Mouse (Mus musculus): ENCODE measurements around the gene Srrm1.
A peak's percentile ranks its signal among the peaks of the same experiment; 100 is the strongest.
"Not testable (repeated sequence)": the region's sequence is repeated elsewhere in the genome, so short reads cannot be mapped to it uniquely, and the experiment has no call there.

The Srrm1 gene

DNA sequence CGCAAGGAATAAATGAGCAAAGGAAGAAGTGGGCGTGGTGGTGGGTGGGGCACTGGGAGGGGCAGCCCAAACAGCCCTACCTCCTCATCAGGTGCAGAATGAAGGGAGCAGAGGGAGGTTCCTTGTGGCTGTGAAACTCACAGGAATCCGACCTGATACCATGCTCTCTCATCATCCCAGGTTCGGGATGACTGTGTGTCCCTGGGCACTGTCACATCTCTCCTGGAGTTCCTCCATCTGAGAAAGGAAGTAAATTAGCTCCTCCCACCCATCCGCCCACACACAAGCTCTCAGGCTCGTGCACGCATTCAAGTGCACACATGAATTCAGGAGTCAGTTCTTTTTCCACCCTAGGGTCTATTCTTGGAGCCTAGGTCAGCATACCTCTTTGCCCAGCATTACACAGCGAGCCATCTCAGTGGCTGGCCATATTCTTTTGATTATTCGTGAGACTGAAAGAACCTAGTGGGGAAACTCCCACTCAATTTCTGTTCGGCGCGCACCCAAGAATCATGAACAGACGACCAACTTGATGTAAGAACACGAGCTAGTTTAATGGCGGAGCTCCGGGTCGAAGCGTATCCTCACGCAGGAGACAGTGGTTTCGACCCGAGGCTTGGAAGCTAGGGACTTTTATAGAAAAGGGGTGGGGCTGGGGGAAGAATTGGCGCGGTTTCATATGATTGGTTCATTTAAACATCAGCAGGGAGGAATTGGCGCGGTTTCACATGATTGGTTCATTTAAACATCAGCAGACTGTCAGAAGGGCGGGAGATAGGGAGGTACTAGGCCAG lies 52.7 kb downstream of the Srrm1 start:
- no peak for DNase-seq (ENCODE audit: low spot score)

DNA sequence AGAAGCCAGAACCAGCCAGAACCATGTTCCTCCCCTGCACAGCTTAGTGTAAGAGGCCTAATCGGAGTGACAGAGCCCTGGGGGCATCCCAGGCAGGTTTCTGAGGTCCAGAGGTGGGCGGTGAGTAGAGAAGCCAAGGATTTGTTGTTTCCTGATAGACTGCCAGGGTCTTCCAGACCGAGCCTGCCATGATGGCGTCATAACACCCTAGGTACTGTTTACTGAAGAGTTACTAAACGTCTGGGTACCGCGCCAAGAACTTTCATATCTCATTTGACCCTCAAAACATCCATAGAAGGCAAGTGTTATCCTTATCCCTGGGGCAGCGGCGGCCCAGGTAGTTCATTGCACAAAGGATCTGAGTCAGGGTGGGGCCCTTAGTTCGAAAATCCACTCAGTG lies 54.4 kb downstream of the Srrm1 start:
- no peak for DNase-seq (ENCODE audit: low spot score)

DNA sequence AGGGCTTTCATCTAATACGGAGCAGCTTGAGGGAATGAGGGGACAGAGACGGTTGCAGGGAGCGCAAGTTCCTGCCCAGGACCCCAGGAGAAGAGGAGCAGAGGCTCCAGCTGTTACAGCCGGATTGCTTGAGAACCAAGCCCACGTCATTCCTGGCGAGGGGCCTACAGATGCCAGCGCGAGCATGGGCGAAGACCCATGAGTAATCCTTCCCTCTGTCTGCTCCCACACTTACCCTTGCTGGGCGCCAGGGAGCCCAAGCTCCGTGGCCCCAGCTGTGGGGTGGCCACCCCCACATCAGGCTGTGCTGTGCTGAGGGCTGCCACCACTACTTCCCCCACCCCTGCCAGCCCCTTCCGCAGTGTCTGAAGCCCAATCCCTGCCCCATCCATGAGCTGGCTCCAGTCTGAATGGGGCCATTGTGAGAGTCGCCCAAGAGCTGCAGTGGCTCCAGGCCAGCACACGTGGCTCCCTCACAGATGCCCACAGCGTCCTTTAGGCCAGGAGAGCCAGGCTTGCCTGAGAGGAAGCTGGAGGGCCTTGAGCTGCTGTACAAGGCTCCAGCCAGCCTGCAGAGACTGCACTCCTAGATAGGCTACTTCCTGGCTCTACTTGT lies 55.1 kb downstream of the Srrm1 start:
- DNase-seq (ENCODE audit: low spot score): peak; percentile 66

DNA sequence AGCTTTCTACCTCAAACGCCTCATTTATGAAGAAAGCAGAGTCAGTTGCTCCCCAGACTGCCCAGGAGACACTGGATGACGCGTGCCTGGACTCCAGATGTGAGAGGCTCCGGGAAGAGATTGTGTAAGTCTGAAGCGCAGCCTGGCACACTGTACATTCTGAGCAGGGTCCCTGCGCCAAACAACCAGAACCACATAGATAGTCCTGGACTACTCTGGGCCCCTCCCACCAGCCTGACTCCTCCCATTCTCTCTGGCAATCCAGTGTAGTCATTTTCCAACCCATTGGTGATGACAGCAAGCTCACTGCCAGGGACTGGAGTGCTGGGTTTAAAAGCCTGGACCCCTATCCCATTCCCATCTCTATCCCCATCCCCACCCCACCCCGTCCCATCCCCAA lies 56.0 kb downstream of the Srrm1 start:
- DNase-seq (ENCODE audit: low spot score): no peak

DNA sequence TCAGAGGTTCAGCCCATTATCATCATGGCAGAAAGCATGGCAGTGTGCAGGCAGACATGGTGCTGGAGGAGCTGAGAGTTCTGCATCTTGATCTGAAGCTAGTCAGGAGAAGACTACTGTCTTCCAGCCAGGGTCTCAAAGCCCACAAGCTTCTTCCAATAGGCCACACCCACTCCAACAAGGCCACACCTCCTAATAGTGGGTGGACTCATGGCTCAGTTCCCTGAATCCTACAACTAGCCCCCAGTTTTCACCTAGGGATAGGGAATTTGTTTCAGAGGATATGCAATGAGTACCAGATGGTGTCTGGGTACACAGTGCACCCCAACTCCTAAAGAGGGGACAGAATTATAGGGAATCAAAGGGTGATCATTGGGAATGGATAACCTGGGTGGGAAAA lies 56.6 kb downstream of the Srrm1 start:
- DNase-seq (ENCODE audit: low spot score): no peak

DNA sequence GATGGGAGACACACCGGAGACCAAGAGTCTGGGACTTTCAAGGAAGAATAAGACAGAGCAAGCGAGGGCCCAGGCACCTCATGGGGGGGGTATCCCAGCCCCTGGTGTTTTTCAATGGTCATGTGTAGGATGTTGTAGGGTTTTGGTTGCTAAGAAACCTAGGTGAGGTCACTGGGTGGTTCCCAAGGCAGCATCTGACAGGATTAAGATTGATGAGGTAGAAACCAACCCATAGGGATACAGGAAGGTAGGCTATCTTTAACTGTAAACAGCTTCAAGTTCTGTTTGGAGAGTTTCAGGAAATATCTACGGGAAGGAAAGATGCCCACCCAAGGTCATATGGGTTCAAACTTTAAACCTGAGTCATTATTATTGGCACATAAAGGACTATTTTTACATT lies 59.3 kb downstream of the Srrm1 start:
- no peak for DNase-seq (ENCODE audit: low spot score)

DNA sequence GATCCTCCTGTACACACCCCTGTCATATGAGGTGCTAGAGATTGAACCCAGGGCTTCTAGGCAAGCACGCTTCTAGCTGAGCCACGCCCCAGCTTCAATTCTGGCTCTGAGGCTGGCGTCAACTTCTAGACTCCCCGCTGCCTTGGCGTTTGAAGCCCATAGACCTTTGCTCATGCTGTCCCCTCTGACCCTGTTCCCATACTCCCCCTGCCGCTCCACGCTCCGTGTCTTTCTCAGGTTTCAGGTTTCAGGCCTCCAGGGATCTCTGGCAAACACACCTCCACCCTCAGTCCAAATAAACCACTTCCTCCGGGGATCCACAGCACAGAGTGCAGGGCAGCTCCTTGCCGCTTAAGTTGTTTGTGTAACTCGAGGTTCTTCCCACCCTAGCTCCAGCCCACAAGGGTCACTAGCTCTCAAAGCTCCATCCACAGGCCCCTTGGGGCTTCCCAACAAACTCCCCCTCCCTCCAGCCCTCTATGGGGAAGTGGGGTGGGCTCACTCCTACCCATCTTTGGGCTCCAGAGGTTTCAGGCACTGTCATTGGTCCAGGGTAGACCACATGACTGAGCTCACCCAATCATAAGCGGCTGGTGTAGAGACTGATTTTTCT lies 60.5 kb downstream of the Srrm1 start:
- DNase-seq (ENCODE audit: low spot score): no peak

DNA sequence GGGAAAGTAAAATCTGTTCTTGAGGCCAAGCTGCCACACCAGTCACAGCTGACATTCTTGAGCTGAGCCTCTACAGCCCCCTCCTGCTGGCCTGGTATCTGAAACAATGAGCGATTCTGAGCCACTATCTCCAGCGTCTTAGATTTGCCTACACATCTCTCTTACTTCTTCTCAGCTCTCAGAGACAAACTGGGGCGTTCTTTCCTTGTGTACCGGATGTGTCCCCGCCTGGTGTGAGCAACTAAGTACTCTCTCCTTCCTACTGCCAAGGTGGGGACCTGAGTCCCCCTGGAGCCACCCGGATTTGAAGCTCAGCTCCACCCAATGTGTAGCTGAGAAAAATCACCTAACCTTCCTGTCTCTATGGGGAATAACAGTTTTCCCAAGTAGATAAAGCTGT lies 61.3 kb downstream of the Srrm1 start:
- DNase-seq (ENCODE audit: low spot score): no peak

DNA sequence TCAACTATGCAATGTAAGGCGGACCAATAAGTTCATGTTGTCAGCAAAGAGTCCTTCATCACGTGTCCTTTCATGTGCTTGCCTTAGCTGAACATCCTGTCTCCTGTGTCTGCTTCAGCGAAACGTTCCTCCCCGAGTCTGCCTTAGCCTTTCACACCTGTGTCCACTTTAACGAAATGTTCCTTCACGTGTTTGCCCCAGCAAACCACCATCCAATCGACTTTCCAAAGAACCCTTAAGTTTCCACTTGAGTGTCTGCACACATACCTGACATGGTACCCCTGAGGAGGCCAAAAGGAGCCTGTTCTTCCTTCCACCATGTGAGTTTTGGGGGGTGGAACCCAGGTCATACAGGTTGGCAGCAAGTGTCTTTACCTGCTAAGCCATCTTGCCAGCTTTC lies 61.9 kb downstream of the Srrm1 start:
- no peak for DNase-seq (ENCODE audit: low spot score)

DNA sequence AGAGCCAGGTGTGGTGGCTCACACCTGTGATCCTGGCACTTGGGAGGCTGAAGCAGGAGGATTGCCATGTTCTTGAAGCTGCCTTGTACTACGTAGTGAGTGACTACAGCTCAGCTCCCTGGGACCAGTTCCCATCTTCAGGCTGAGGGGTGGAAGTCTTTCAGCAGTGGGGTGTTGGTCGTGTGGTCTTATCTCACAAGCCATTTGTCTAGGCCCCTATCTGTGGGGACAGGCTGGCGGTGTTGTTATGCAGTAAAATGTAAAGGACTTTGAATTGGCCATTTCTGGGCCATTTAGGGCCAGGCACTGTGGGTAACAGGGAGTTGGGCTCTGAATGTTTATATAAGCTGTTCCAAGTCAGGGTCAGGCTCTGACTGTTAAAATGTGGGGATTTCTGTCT lies 65.1 kb downstream of the Srrm1 start:
- DNase-seq (ENCODE audit: low spot score): no peak

DNA sequence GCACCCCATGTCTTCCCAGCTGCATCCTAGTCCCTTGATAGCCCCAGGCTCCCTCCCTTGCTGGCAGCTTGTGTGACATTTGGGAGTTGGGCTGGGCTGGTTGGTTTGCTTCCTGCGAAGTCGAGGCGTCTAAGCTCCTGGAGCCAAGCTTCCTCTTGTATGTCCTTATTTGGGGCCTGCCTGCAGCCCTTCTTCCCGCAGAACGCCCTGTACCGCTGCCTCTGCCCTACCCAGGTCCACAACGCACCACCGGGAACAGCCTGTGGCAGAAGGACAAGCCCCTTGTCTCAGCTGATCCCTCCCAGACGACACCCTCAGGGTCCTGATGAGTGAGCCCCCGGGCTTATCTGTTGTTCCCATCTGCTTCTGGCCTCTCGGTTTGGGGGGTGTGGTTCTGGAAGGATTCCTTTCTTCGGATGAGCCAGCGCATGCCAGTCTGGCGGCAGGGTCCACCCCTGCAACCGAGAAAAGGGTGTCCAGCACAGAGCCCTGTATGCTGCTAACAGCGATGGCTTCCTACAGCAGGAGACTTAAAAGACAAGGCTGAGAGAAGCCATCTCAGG lies 66.2 kb downstream of the Srrm1 start:
- DNase-seq (ENCODE audit: low spot score): no peak

DNA sequence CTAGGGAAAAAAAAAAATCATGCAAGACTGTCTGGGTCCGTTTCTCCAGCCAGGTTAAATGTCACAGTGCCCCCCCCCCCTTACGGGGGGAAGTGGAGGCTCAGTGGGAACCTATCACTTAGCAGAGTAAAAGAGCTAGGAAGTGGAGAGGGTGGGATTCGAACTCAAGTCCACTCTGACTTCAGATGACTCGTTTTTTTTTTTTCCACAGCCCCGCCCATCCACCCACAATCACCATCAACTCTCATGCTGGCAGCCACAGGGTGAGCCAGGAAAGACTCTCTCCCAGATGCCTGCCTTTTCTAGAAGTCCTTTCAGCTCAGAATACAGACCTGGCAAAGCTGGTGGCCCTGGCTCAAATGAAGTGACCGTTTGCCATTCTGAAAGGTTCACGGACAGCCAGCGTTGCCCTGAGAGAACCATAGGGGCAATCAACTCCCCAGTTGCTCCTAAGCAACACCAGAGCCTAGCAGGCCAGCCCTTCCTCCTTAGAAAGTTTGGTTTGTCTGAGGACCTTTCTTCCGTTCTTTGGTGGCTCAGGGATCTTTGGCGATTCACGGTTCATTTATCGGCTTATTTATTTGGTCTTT lies 67.0 kb downstream of the Srrm1 start:
- DNase-seq (ENCODE audit: low spot score): no peak

DNA sequence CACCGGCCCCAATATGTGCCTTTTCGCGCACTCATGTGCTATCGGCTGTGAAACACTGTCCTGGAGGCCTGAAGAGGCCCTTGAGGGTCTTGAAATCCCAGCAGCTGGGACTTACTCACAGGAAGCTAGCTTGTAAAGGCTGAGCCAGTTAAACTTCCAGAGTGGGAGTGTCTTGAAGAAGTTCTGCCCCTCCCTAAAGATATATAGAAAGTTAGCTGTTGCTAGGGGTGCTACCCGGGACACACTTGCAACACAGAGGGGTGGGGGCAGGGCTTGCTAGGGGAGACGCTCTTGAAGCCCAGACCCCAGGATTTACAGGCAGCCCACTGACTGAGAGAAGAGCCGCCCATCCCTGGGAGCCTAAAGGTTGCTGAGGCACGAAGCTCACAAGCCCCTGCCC lies 67.7 kb downstream of the Srrm1 start:
- no peak for DNase-seq (ENCODE audit: low spot score)

DNA sequence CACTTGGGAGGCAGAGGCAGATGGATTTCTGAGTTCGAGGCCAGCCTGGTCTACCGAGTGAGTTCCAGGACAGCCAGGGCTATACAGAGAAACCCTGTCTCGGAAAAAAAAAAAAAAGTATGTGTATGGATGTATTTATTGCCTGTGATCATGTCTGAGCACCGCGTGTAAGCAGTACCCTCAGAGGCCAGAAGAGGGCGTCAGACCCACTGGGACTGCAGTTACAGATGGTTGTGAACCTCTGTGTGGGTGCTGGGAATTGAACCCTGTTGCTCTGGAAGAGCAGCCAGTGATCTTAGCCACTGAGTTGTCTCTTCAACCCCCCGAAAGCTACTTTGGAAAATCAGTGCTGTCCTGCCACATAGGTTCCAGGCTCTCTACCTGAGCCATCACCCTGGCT lies 69.2 kb downstream of the Srrm1 start:
- DNase-seq (ENCODE audit: low spot score): no peak

DNA sequence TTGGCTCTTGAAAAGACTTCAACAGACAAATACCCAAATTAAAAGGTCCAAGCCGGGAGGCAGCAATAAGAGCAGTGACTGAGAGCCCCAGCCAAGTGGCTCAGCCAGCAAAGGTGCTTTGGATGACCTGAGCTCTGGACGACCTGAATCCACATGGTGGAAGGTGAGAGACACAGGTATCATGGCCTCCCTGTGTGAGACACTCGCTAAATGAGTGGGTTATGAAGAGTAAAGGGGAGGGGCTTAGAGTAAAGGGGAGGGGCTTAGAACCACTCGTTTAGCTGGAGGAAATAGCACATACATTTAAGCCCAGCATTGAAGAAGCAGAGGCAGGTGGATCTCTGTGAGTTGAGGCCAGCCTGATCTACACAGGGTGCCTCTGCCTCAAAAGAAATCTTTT lies 69.7 kb downstream of the Srrm1 start:
- DNase-seq (ENCODE audit: low spot score): no peak

DNA sequence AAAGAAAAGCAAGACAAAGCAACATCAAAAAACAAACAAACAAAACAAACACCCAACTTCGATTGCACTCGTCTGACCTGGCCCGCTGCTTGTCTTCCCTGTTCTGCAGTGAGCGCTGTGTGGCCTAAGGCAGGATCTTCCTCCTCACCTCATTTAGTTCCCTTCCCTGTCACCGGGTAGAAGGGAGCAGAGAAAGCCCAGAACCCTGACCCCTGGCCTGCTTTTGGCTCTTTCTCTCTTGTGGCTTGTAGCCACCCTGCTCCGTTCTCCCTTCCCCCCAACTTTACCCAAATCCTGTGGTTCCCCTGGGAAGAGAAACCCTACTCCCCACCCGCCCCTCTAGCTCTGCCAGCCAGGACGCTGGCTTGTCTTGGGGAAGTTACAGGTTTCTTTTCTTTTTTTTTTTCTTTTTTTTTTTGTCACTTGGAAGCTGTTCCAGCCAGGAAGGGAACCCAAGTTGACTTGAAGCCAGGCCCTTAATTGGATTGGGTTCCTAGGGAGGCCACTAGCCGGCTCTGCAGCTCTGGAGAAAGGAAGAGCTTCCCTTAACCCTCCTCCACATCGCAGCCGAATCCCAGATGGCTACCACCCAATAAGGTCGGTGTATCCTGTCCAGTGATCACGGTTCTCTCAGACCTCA lies 70.3 kb downstream of the Srrm1 start:
- DNase-seq (ENCODE audit: low spot score): no peak

DNA sequence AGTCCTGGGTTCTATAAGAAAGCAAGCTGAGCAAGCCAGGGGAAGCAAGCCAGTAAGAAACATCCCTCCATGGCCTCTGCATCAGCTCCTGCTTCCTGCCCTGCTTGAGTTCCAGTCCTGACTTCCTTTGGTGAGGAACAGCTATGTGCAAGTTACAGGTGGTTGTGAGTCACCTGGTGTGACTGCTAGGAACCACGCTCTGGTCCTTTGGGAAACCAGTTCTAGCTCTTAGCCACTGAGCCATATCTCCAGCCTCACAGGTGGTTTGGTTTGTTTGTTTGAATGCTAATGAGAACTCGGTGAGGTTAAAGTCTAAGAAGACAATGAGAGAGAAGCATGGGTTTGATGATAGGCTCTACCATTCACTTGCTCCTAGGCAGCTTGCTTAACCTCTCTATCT lies 73.1 kb downstream of the Srrm1 start:
- DNase-seq (ENCODE audit: low spot score): not testable (repeated sequence)

DNA sequence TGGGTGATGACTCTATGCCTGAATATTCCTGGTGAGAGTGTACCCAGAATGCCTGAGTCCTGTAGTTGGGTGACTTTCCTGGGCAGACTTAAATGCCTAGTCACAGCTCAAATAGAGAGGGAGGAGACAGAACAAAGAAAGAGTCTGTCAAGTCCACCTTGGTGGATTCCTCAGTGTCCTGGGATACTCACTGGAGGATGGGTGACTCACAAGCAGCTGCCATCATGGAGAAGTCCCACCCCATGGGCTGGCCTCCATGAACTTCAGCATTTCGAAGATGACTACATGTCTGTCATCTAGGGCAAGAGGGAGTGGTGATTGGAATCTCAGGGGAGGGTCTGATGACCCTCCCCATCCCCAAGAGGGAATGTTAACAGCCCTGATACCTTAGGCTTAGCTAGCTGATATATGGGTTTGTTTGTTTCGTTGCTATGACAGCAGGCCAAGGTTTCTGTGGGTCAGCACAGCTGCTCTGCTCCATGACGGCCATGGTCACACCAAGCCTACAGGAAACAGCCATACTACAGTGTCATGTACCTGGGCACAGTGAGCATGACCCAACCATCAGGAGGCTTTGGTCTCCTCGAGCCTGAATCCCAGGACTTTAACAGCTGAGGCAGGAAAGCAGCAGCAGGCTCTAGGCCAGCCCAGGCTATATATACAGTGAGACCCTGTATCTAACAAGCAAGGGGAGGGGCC lies 76.3 kb downstream of the Srrm1 start:
- no peak for DNase-seq (ENCODE audit: low spot score)

DNA sequence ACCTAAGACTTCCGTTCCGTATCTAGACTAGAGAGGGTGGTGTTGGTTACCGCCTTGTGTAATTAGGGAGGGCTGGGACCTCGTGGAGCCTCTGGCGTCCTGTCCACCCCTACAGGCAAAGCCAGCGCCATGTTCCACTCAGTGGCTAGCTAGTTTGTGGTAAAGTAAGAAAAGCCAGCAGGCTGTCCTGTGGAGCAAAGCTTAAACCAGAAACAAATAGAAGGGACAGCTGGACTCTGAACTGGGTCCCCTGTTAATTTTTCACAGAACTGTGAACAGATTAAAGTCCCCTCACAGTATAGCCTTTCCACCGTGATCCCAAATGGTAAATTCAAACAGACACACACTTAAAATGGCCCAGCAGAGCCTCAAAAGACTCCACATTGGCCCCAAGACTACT lies 78.4 kb downstream of the Srrm1 start:
- no peak for DNase-seq (ENCODE audit: low spot score)

DNA sequence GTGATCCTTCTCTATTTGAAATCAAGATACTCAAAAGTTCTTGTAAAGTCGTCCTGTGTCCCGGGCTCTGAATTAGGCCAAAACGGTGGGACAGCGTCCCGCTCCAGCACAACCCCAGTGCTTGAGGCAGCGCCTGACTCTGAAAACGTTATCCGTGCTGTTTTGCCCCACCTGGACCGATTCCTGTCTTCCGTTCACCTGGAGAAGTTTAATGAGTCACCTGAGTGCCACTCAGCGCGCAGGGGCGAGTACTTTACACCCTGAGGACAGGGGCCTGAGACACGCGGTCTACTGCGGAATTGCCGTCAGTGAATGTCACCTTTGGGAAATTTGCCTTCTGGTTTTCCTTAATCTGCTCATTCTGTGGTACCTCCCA lies 79.8 kb downstream of the Srrm1 start:
- DNase-seq (ENCODE audit: low spot score): no peak

DNA sequence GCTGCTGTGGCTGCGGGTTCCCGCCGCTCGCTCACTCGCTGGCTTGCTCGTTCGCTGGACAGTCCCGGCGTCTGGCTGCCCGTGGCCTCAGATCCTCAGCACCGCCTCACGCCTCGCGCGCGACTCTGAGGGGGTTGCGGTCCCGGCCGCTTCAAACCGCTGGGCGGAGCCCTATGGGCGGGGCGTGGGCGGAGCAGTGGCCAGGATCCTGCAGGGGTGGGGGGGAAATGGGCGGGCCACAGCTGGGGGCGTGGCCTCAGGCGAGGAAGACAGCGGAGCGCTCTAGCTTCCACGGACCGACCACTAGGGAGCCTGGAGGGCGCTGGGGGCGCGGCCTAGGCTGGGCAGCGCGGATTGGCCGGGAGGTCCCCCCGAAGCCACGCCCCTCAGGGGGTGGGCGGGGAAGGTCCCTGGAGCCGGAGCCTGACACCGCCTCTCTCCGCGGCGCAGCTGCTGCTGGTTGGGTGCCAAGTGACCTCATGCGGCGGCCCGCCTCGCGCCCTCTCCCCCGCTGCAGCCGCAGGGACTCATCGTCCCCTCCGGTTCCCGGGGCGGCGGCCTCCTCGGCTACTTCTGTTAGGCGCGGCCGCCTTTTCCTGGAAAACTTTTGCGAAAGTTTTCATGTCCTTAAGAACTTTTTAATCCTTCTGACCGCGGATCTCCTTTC lies 80.3 kb downstream of the Srrm1 start, which contains the start of gene Clic4:
Gene Clic4, minus strand, starts transcription at position 175 of the 667 bp plus-strand sequence.
- DNase-seq (ENCODE audit: low spot score): peak; percentile 100
